29 mouse cellular contexts compared by ENCODE assay signal in the genomic region with DNA sequence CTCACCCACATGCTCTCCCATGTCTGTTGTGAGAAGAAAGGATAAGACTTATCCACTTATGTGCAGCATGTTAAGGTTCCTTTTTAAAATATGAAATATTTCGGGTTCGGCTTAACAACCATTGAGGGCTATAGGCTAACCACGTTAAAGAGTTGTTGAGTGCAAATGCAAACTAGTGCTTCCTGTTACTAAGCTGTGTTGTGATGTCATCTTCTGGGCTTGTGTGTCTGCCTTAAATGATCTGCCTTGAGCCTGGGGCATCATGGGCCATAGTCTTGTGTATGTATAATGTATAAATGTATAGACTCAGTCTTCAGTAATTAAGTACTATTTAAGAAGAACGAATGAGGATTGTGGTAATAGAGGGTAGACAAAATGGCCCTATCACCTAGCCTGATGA.
DNase-seq lines count a peak whose midpoint lies in the region; ATAC-seq and TF ChIP-seq lines count a peak whose summit lies in the region.
"Had no signal": no experiment of that assay in that cellular context is flagged by ENCODE, and none has a peak within 500 bp of the region (broad histone marks: within the 10 kb centered on the region; RNA-seq: fewer than 3 reads in every experiment).

No protein-coding gene starts in this region.

- no peak for ATAC-seq in heart, postnatal 0 days (ENCODE audit: insufficient read depth, low read depth)
- ATAC-seq in common myeloid progenitor, adult 5-6 weeks (replicated peaks; ENCODE audit: low read depth, poor library complexity, severe bottlenecking), result 0 out of 2 replicates have a peak, but pooled peaks have one; percentile 25

- H3K36me3 ChIP-seq in heart, postnatal 0 days (replicated peaks; ENCODE audit: control insufficient read depth, insufficient read depth, low read length), result no peaks in the 10 kb centered on the region
- no peaks in the 10 kb centered on the region for H3K36me3 ChIP-seq in splenic B cell, adult 2 months (ENCODE audit: control insufficient read depth, insufficient read depth, low read length, poor library complexity, severe bottlenecking)
- H3K36me3 ChIP-seq: forebrain, embryonic 12.5 days; heart, embryonic 10.5 days; hindbrain, embryonic 13.5 days; lung, embryonic 15.5 days; neural tube, embryonic 15.5 days had no signal

- 87% methylated on average over 4 of the region's 4 CpGs for WGBS in heart, postnatal 0 days

- H3K4me3 ChIP-seq in heart, postnatal 0 days (ENCODE audit: low read depth, low read length), result no peak overlapping the region
- H3K4me3 ChIP-seq: forebrain, embryonic 12.5 days; heart, embryonic 10.5 days; hindbrain, embryonic 13.5 days; lung, embryonic 15.5 days; neural tube, embryonic 15.5 days had no signal

- DNase-seq in heart, postnatal 0 days (ENCODE audit: low spot score), result no peak
- DNase-seq in heart, adult 18-20 months, result no peak
- peak; percentile 52 for DNase-seq in CD4-positive, CD25-positive, alpha-beta regulatory T cell, adult 2 months (ENCODE audit: low read depth, low spot score)
- DNase-seq in splenic B cell, adult 2 months (ENCODE audit: low read depth, low spot score), result peak; percentile 32
- no peak for DNase-seq in left cerebral cortex, postnatal 14 days (ENCODE audit: low spot score in 2 of 2)
- DNase-seq in adrenal gland, adult 18-20 months (ENCODE audit: low spot score in 2 of 2), result no peak
- no peak for DNase-seq in left cerebral cortex, adult 18-20 months (ENCODE audit: low spot score in 2 of 2)
- DNase-seq: adrenal gland, postnatal 14 days; cerebellum, adult 11 months; cerebellum, adult 9-10 months; cerebellum, postnatal 36 days; embryo, embryonic 11 days; gastrocnemius, postnatal 10 days; heart, postnatal 4 days; kidney, adult 11 months; kidney, postnatal 14 days; left cerebral cortex, postnatal 4 days; liver; lung, postnatal 4 days; midbrain, embryonic 14.5 days; right cerebral cortex, adult 18-20 months; thymus, postnatal 14 days had no signal

- H3K9me3 ChIP-seq in heart, postnatal 0 days (replicated peaks; ENCODE audit: control insufficient read depth, low read length), result no peaks in the 10 kb centered on the region
- H3K9me3 ChIP-seq: forebrain, embryonic 12.5 days; heart, embryonic 10.5 days; hindbrain, embryonic 13.5 days; lung, embryonic 15.5 days; neural tube, embryonic 15.5 days had no signal

- no peak overlapping the region for H3K4me2 ChIP-seq in heart, postnatal 0 days (ENCODE audit: low read depth, low read length)
- H3K4me2 ChIP-seq: forebrain, embryonic 12.5 days; hindbrain, embryonic 13.5 days; lung, embryonic 15.5 days; neural tube, embryonic 15.5 days had no signal

- intact Hi-C loops in left cerebral cortex, postnatal 14 days (cut with DNase I), result loop anchor here (5.0 to 10.0 kb wide), 4 partner anchors 105 to 425 kb away; a partner anchor contains a TSS

- H3K9ac ChIP-seq in heart, postnatal 0 days (replicated peaks; ENCODE audit: low read depth, low read length), result no peak overlapping the region
- H3K9ac ChIP-seq: forebrain, embryonic 12.5 days; hindbrain, embryonic 13.5 days; lung, embryonic 15.5 days; neural tube, embryonic 15.5 days had no signal

- H3K4me1 ChIP-seq in heart, postnatal 0 days (ENCODE audit: control insufficient read depth, insufficient read depth), result peaks cover 19% of the 10 kb centered on the region
- H3K4me1 ChIP-seq: neural tube, embryonic 15.5 days had no signal

- no peak for TF ChIP-seq EP300 in heart, postnatal 0 days (IDR thresholded peaks at IDR 0.05; ENCODE audit: low read depth)

- H3K27ac ChIP-seq in heart, postnatal 0 days (ENCODE audit: low read depth), result peak overlapping the region; percentile 19; the same call in 1 of the 2 replicates
- H3K27ac ChIP-seq: forebrain, embryonic 12.5 days; heart, embryonic 10.5 days; hindbrain, embryonic 13.5 days; lung, embryonic 15.5 days; neural tube, embryonic 15.5 days had no signal

- no peak for TF ChIP-seq CTCF in heart, postnatal 0 days (IDR thresholded peaks at IDR 0.05; ENCODE audit: low read depth)

- H3K27me3 ChIP-seq in heart, postnatal 0 days (ENCODE audit: control insufficient read depth, insufficient read depth, low read length), result no peaks in the 10 kb centered on the region
- H3K27me3 ChIP-seq in splenic B cell, adult 2 months (ENCODE audit: control insufficient read depth, insufficient read depth, low read length, poor library complexity, severe bottlenecking), result no peaks in the 10 kb centered on the region
- H3K27me3 ChIP-seq: CH12.LX; forebrain, embryonic 12.5 days; hindbrain, embryonic 13.5 days; lung, embryonic 15.5 days; neural tube, embryonic 15.5 days had no signal

Comparison
In these comparisons a context has a peak if more than half of its experiments do, and no peak if none do; other contexts are left out.
1. DNase-seq: peak in CD4-positive, CD25-positive, alpha-beta regulatory T cell, adult 2 months (single experiment) and splenic B cell, adult 2 months (single experiment); none in heart, postnatal 0 days (single experiment), heart, adult 18-20 months (0 of 2), left cerebral cortex, postnatal 14 days (0 of 2), adrenal gland, adult 18-20 months (0 of 2) and left cerebral cortex, adult 18-20 months (0 of 2).